Mouse (Mus musculus) thymus, adult 2 months (tissue): ENCODE results near the gene Ambra1.

ENCODE experiments used
- CTCF ChIP-seq: fragments of 200-500 bp; IDR thresholded peaks from 2 replicates; pipeline ENCODE4 v1.5.1; 2012; ENCODE audit warnings: mild to moderate bottlenecking, control low read depth, low read length, moderate library complexity, borderline replicate concordance; ENCODE audit not compliant: control insufficient read depth, poor library complexity, insufficient read depth; ENCODE audit errors: extremely low read depth
- POLR2A ChIP-seq: fragments of 200-500 bp; IDR thresholded peaks from 2 replicates; pipeline ENCODE4 v1.6.1; 2012; ENCODE audit warnings: mild to moderate bottlenecking, low read length, control low read depth, moderate library complexity; ENCODE audit not compliant: control insufficient read depth, poor library complexity, insufficient read depth; ENCODE audit errors: extremely low read depth

GRCm38 (mm10) chr2:91931328-91932159 lies 201.6 kb downstream of the Ambra1 start:
- TF ChIP-seq POLR2A (no peak), CTCF (no peak)
